Mouse (Mus musculus): ENCODE measurements around the gene Kctd21.

Gene Kctd21

DNA sequence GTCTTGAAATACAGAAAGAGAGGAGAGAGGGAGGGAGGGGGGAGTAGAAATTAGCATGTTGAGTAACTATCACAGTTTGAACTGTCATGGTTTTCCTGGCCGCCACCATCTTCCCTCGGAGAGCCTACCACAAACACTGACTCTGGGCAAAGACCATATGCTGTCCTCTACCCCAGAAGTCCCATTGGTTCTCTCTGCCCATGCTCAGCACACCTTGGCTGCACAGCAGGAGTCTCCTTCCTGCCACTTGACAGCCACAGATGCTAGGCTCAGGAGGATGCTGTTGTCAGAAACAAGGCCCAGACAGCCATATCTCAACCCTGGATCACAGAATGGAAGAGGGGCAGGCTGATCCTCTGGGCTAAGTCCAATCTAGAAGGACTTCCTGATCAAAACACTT lies 2.3 kb downstream of the Kctd21 start:
- no peak for TF ChIP-seq GATA4 (IDR thresholded peaks at IDR 0.05; ENCODE audit: insufficient replicate concordance, low read length)

GRCm38 (mm10) chr7:97336678-97337077 lies 4.6 kb downstream of the Kctd21 start:
- TF ChIP-seq GATA4 (IDR thresholded peaks at IDR 0.05; ENCODE audit: insufficient replicate concordance, low read length) = no peak

DNA sequence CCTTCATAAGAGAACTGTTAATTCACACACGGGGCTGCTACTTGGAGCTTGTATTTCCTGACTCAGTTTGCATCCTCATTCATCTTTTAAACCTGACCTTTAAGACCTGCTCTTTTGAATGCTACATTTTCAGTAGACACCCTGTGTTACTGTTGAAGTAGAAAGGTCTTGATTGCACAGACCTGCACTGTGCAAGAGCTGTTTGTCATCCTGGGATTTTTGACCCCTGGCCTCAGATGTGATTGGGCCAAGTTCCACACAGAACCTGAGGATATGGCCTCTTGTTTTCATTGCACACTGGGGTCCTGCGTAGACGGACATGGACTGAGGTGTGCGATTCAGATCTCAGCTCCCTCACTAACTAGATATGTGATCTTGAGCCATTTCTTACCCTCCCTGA lies 6.5 kb downstream of the Kctd21 start:
- no peak for TF ChIP-seq GATA4 (IDR thresholded peaks at IDR 0.05; ENCODE audit: insufficient replicate concordance, low read length)

DNA sequence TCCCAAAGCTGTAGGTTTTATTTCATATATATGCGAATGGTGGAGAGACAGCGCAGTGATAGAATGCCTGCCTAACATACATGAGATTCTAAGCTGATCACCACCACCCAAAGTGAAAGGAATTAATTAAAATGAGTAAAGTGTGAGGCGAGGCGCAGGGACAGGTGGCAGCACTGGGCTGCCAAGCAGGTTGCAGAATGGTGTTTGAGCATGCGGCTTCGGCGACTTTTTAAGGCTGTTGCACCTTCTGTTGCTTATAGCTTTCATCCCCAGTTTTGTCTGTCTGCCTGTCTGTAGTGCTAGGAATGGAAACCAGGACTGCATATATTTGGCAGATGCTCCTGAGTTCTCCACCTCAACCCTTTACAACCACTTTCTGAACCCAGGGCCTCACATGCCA lies 7.5 kb downstream of the Kctd21 start:
- no peak for TF ChIP-seq GATA4 (IDR thresholded peaks at IDR 0.05; ENCODE audit: insufficient replicate concordance, low read length)

GRCm38 (mm10) chr7:97340907-97341849 lies 9.1 kb downstream of the Kctd21 start:
- TF ChIP-seq GATA4 (IDR thresholded peaks at IDR 0.05; ENCODE audit: insufficient replicate concordance, low read length) = no peak

GRCm38 (mm10) chr7:97342961-97343360 lies 10.8 kb downstream of the Kctd21 start:
- no peak for TF ChIP-seq GATA4 (IDR thresholded peaks at IDR 0.05; ENCODE audit: insufficient replicate concordance, low read length)

DNA sequence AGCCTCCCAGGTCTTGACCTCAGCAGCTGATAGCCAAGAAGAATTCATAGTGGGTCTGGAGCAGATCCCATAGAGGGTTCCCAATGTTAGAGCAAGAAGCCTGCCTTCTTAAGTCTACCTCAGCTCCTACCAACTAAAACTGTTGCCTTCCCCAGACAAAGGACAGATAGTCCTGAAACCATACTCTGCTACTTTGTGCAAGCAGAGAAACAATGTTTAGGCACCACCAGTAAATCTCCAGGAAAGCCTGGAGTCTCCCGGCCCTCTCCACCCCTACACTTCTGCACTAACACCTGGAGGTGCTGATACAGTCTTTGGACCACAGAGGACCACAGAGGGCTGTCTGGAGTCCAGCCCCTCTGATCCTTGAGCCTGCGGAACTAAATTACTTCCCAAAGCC lies 12.5 kb downstream of the Kctd21 start:
- no peak for TF ChIP-seq GATA4 (IDR thresholded peaks at IDR 0.05; ENCODE audit: insufficient replicate concordance, low read length)

DNA sequence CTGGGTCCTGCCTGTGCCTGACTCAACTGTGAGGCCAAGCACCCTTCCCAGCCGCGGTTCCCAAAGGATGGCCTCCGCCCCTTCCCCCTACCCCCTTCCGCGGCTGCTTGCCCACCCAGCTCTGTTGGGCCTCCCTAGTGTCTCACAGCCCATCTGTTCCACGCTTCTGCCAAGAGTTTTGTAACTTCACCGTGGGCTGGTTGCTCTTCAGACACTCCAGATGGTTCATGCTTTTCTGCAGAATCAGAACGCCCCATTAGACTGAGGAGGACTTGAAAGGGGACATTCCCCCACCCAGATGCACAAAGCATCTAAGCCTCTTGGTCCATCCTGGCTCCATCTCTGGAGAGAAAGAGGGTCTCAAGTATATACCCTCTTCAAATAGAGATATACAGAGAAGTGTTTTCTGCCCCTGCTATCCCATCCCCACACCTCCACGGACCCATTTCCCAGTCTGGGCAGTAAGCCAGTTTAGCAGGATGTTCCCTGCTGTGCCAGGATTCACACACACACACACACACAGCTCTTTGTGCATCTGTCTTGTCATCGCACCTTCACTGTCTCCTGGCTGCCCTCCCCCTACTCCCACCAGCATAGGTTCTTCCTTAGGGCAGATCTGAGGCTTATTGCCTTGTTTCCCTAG lies 13.2 kb downstream of the Kctd21 start:
- no peak for TF ChIP-seq GATA4 (IDR thresholded peaks at IDR 0.05; ENCODE audit: insufficient replicate concordance, low read length)

DNA sequence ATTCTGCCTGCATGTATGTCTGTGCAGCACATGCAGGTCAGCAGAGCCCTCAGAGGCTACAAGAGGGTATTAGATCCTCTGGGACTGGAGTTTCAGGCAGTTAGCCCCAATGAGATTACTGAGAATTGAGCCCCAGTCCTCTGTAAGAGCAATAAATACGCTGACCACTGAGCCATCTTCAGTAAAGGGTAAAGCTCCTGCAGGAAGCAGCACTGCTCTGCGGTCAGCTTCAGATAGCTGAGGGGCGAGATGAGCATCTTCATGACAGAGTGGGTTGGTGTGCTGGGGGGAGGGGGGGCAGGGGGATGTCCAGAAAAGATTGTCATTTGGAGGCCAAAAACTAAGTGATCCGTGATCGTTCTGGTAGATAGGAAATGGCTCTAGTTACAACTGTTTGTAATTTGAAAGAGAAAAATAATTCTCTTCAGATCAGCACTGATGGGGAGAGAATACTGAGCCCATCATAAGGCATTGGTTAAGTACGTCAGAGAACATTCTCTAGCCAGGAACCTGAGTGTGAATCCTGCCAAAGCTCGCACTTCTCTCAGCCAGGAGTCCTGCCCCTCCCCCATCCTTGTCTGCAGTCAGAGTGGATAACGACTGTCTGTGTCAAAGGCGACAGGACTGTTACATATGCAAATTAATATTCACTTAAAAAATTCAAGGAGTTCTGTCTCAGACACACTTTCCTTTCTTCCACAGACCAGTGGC lies 14.1 kb downstream of the Kctd21 start:
- no peak for TF ChIP-seq GATA4 (IDR thresholded peaks at IDR 0.05; ENCODE audit: insufficient replicate concordance, low read length)

DNA sequence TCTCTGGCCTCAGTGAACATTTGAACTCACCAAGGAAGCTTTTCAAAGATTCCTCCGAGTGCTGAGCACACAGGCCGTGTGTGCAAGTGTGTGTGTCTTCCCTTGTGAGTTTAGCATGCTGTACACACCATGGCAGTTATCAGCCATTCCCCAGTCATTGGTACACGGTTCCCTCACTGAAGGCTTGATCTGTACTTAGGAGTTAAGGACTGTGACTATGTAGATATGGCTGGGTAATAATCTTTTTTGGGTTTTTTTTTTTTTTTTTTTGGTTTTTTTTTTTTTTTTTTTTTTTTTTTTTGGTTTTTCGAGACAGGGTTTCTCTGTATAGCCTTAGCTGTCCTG lies 14.7 kb downstream of the Kctd21 start:
- no peak for TF ChIP-seq GATA4 (IDR thresholded peaks at IDR 0.05; ENCODE audit: insufficient replicate concordance, low read length)

DNA sequence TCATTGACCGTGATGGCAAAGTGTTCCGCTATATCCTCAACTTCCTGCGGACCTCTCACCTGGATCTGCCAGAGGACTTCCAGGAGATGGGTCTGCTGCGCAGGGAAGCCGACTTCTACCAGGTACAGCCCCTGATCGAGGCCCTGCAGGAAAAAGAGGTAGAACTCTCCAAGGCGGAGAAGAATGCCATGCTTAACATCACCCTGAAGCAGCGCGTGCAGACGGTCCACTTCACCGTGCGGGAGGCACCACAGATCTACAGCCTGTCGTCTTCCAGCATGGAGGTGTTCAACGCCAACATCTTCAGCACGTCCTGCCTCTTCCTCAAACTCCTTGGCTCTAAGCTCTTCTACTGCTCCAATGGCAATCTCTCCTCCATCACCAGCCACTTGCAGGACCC lies 15.3 kb downstream of the Kctd21 start:
- no peak for TF ChIP-seq GATA4 (IDR thresholded peaks at IDR 0.05; ENCODE audit: insufficient replicate concordance, low read length)

DNA sequence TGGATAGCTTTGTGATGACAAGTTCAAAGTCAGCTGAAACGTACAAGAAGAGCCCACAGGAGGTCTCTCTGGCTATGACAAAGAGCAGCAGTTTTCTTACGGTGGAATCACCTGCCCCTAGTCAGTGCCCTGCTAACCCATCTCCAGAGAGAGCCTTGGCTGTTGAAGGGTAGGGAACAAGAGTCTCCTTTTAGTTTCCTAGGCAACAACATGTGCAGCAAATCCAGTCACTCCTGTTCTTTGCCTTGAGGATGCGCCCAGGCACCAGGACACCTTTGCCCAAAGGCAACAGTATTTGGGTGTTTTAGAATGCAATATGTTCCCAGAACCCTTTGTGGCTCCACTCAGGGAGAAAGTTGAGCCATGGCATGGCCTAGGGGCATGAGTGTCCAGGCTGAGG lies 16.2 kb downstream of the Kctd21 start:
- TF ChIP-seq GATA4 (IDR thresholded peaks at IDR 0.05; ENCODE audit: insufficient replicate concordance, low read length) = no peak

GRCm38 (mm10) chr7:97348836-97349235 lies 16.7 kb downstream of the Kctd21 start:
- TF ChIP-seq GATA4 (IDR thresholded peaks at IDR 0.05; ENCODE audit: insufficient replicate concordance, low read length) = no peak

DNA sequence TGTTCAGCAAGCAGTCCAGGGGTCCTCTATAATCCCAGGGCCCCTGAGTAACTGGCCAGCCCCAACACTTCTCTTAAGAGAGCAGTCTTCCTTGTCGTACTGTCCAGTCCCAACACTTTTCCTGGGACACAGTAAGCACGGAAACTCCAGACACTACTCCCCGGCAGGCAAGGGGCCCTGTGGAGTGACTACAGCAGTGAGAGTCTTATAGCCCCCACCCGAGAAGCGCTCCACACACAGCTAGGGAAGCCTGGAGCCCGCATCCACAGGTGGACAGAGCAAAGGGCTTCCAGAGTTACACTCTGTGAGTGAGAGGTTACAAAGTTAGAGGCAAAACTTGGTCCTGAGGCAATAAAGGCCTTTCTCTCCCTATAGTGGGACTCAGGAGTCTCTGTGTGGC lies 17.3 kb downstream of the Kctd21 start:
- TF ChIP-seq GATA4 (IDR thresholded peaks at IDR 0.05; ENCODE audit: insufficient replicate concordance, low read length) = no peak

- TF ChIP-seq GATA4 (IDR thresholded peaks at IDR 0.05; ENCODE audit: insufficient replicate concordance, low read length) = no peak
These were observed 18.8 kb downstream of the Kctd21 start for GRCm38 (mm10) chr7:97350891-97351290.

Data from liver, adult (tissue).